Comparison of ENCODE assay signal across 9 mouse cellular contexts in the genomic region with DNA sequence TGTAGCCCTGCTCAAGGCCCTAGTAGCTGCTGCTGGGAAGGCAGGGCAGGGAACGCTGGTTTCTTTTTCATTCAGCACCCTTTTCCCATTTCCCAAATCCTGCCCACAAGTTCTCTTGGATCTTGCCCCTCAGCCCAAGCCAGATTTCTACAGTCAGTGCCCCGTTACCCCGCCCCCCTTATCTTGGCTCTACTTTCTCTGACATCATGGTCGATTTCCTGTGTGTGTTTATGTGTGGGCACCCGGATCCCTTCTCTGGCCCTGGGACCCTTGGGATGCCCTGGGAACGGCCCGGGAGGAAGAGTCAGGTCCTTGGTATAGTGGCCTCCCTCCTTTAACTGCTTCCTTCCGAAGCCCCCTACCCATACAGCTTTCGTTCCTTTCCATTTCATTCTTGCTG. TPM values are rescaled to one million over a fixed set of nuclear protein-coding genes. Genes with fewer than 3 reads are reported as not detected.
DNase-seq lines count a peak whose midpoint lies in the region; ATAC-seq and TF ChIP-seq lines count a peak whose summit lies in the region.
"Had no signal": no experiment of that assay in that cellular context is flagged by ENCODE, and none has a peak within 500 bp of the region (broad histone marks: within the 10 kb centered on the region; RNA-seq: fewer than 3 reads in every experiment).

No protein-coding gene starts in this region.

- WGBS in limb, embryonic 14.5 days: 28% methylated on average over 9 of the region's 9 CpGs
- WGBS in midbrain, postnatal 0 days: 45% methylated on average over 9 of the region's 9 CpGs

- H3K27ac ChIP-seq in limb, embryonic 14.5 days (replicated peaks; ENCODE audit: low read depth, low read length): peak overlapping the region; percentile 84
- H3K27ac ChIP-seq in midbrain, postnatal 0 days (ENCODE audit: low read depth, low read length): no peak overlapping the region

- no peak for TF ChIP-seq POLR2A in limb, embryonic 14.5 days (IDR thresholded peaks at IDR 0.05; ENCODE audit: borderline replicate concordance, extremely low read depth, insufficient read depth, insufficient read length)

- ATAC-seq in limb, embryonic 14.5 days (ENCODE audit: low FRiP score, low read depth): no peak
- no peak for ATAC-seq in midbrain, postnatal 0 days (ENCODE audit: low FRiP score)
- no peak for ATAC-seq in inflammation-experienced regulatory T-cells, adult 6 months

- DNase-seq in Muller cell, postnatal 12 days (ENCODE audit: inconsistent ontology term): peak; percentile 67
- peak; percentile 16 for DNase-seq in embryo, embryonic 9.5 days (ENCODE audit: extremely low spot score)
- peak; percentile 47 to 50 for DNase-seq in heart, postnatal 10 days
- DNase-seq in limb, embryonic 14.5 days (ENCODE audit: low spot score): no peak
- DNase-seq in midbrain, postnatal 0 days (ENCODE audit: low spot score): no peak
- no peak for DNase-seq in layer of hippocampus, adult 11-12 months (ENCODE audit: low spot score)
- DNase-seq in left cerebral cortex, postnatal 4 days: no peak

- peak overlapping the region; percentile 55 for H3K4me3 ChIP-seq in limb, embryonic 14.5 days (replicated peaks; ENCODE audit: low read length)
- H3K4me3 ChIP-seq in midbrain, postnatal 0 days (ENCODE audit: low read depth, low read length): peak overlapping the region; percentile 43; the same call in 1 of the 2 replicates

- H3K4me2 ChIP-seq in limb, embryonic 14.5 days (replicated peaks; ENCODE audit: low read depth, low read length, severe bottlenecking): peak overlapping the region; percentile 74
- peak overlapping the region; percentile 67 for H3K4me2 ChIP-seq in midbrain, postnatal 0 days (ENCODE audit: low read depth, low read length, poor library complexity, severe bottlenecking)

- intact Hi-C loops in heart, postnatal 10 days (cut with DNase I): loop anchor here (1.0 kb wide), 1 partner anchor 15 kb away; no protein-coding TSS in a partner anchor
- intact Hi-C loops in left cerebral cortex, postnatal 4 days (cut with DNase I): no loop called here

- H3K9ac ChIP-seq in limb, embryonic 14.5 days (ENCODE audit: low read depth, low read length, severe bottlenecking): peak overlapping the region; percentile 77
- H3K9ac ChIP-seq in midbrain, postnatal 0 days (replicated peaks; ENCODE audit: low read length, poor library complexity, severe bottlenecking): no peak overlapping the region

- no peaks in the 10 kb centered on the region for H3K9me3 ChIP-seq in limb, embryonic 14.5 days (ENCODE audit: control insufficient read depth, low read length)
- no peaks in the 10 kb centered on the region for H3K9me3 ChIP-seq in midbrain, postnatal 0 days (ENCODE audit: low read length)

- H3K36me3 ChIP-seq in limb, embryonic 14.5 days (ENCODE audit: control insufficient read depth, insufficient read depth, low read length): peaks cover 39% of the 10 kb centered on the region
- no peaks in the 10 kb centered on the region for H3K36me3 ChIP-seq in midbrain, postnatal 0 days (ENCODE audit: insufficient read depth, low read length)

- no peak for TF ChIP-seq CTCF in midbrain, postnatal 0 days (IDR thresholded peaks at IDR 0.05)

- no peaks in the 10 kb centered on the region for H3K27me3 ChIP-seq in limb, embryonic 14.5 days (ENCODE audit: control insufficient read depth, insufficient read depth, low read length)
- H3K27me3 ChIP-seq in midbrain, postnatal 0 days (ENCODE audit: insufficient read depth, low read length): peaks cover 5% of the 10 kb centered on the region; the same call in 1 of the 2 replicates

- peaks cover 12% of the 10 kb centered on the region for H3K4me1 ChIP-seq in limb, embryonic 14.5 days (ENCODE audit: control insufficient read depth, insufficient read depth, low read length)
- no peaks in the 10 kb centered on the region for H3K4me1 ChIP-seq in midbrain, postnatal 0 days (ENCODE audit: insufficient read depth, low read length)

RNA-seq across cellular contexts. Expression of a gene that starts 1.0 kb away (rescaled TPM):
- 10 to 100 TPM; 17.7 to 18.6 TPM for total RNA-seq in heart, postnatal 10 days (2021)
- 49.2 and 60.9 TPM in 2 replicates for polyA plus RNA-seq in limb, embryonic 14.5 days (2012; rRNA removed)
- 24.4 and 29.0 TPM in 2 replicates for polyA plus RNA-seq in limb, embryonic 14.5 days (2014; fragmentation: Nextera tagmentation; extraction: Ambion mirVana)
- total RNA-seq in midbrain, postnatal 0 days (2014; rRNA removed): 6.6 and 6.7 TPM in 2 replicates
- polyA plus RNA-seq in midbrain, postnatal 0 days (2015; fragmentation: Nextera tagmentation; extraction: Ambion mirVana): 3.1 and 3.2 TPM in 2 replicates
- total RNA-seq in left cerebral cortex, postnatal 4 days (2021): 1 to 10 TPM; 4.1 to 4.7 TPM
- under 1 TPM in 2 of 3 experiments, not detected in 1; 0.60 to 0.83 TPM for polyA plus RNA-seq in inflammation-experienced regulatory T-cells, adult 6 months (2017; shearing (Covaris generic))

RNA-seq across cellular contexts. Expression of a gene that starts 16.6 kb away (rescaled TPM):
- 10 to 100 TPM; 50.4 to 53.2 TPM for total RNA-seq in heart, postnatal 10 days (2021)
- 52.5 and 64.0 TPM in 2 replicates for polyA plus RNA-seq in limb, embryonic 14.5 days (2012; rRNA removed)
- polyA plus RNA-seq in limb, embryonic 14.5 days (2014; fragmentation: Nextera tagmentation; extraction: Ambion mirVana): 45.8 and 49.4 TPM in 2 replicates
- total RNA-seq in midbrain, postnatal 0 days (2014; rRNA removed): 50.1 and 68.2 TPM in 2 replicates
- 82.1 and 92.3 TPM in 2 replicates for polyA plus RNA-seq in midbrain, postnatal 0 days (2015; fragmentation: Nextera tagmentation; extraction: Ambion mirVana)
- 10 to 100 TPM; 30.0 to 39.9 TPM for total RNA-seq in left cerebral cortex, postnatal 4 days (2021)
- polyA plus RNA-seq in inflammation-experienced regulatory T-cells, adult 6 months (2017; shearing (Covaris generic)): 10 to 100 TPM; 52.8 to 69.0 (median 58.9) TPM

RNA-seq across cellular contexts. Expression of a gene that starts 27.1 kb away (rescaled TPM):
- total RNA-seq in heart, postnatal 10 days (2021): not detected
- not detected in 2 replicates for polyA plus RNA-seq in limb, embryonic 14.5 days (2012; rRNA removed)
- not detected in 2 replicates for polyA plus RNA-seq in limb, embryonic 14.5 days (2014; fragmentation: Nextera tagmentation; extraction: Ambion mirVana)
- total RNA-seq in midbrain, postnatal 0 days (2014; rRNA removed): not detected in 2 replicates
- polyA plus RNA-seq in midbrain, postnatal 0 days (2015; fragmentation: Nextera tagmentation; extraction: Ambion mirVana): not detected in 2 replicates
- total RNA-seq in left cerebral cortex, postnatal 4 days (2021): not detected
- not detected for polyA plus RNA-seq in inflammation-experienced regulatory T-cells, adult 6 months (2017; shearing (Covaris generic))
- total RNA-seq: adrenal gland, postnatal 4 days had no signal

Comparison
In these comparisons a context has a peak if more than half of its experiments do, and no peak if none do; other contexts are left out.
1. DNase-seq: peak in Muller cell, postnatal 12 days (single experiment), embryo, embryonic 9.5 days (single experiment) and heart, postnatal 10 days (2 of 2); none in limb, embryonic 14.5 days (single experiment), midbrain, postnatal 0 days (single experiment), layer of hippocampus, adult 11-12 months (single experiment) and left cerebral cortex, postnatal 4 days (single experiment).